Mouse (Mus musculus): ENCODE data around the gene Cryzl2. TPM values are rescaled to one million over a fixed set of nuclear protein-coding genes. Genes with fewer than 3 reads are reported as not detected.

Cryzl2 gene
- polyA plus RNA-seq (2012) = 12.9 and 13.7 TPM in 2 replicates

GRCm38 (mm10) chr1:157458421-157459208 is at the start of gene Cryzl2:
TSS of gene Cryzl2 (plus strand) at chr1:157458577.

GRCm38 (mm10) chr1:157412454-157413369 is 45.7 kb upstream of the Cryzl2 start, which contains the start of gene Rasal2:
TSS of gene Rasal2 (minus strand) at chr1:157412595.

GRCm38 (mm10) chr1:157506522-157506921 is 48.1 kb downstream of the Cryzl2 start, which contains the start of gene Sec16b:
TSS of gene Sec16b (plus strand) at chr1:157506728.

Other genes with a start within 250 kb of the Cryzl2 start
- 0.32 and 1.0 TPM in 2 replicates for gene Rasal2, start 46.0 kb upstream of the Cryzl2 start, polyA plus RNA-seq (2012)
- gene Sec16b, start 48.2 kb downstream of the Cryzl2 start, polyA plus RNA-seq (2012) = 0.26 and 0.42 TPM in 2 replicates

Data from megakaryocyte-erythroid progenitor cell, adult 5 weeks (primary cell).